Comparison of ENCODE assay signal across 8 mouse cellular contexts in the genomic region with DNA sequence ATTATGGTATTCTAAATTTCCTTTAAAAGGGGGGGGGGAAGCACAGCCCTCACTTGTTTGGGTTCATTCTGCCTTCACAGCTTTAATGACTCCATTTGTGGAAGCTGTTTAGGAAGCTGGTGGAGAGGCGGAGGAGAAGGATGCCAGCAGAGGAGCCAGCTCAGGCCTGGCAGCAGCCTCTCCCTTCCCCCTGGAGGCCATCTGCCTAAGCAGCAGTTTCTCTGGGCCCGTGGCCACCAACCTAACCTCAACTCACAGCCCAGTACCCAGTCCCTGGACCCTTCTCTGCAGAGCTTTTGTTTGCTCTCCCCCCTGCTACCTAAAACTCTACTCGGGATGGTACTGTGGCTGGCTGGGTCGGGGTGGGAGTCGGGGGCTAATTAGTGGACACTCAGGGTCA. TPM values are rescaled to one million over a fixed set of nuclear protein-coding genes. Genes with fewer than 3 reads are reported as not detected.
DNase-seq lines count a peak whose midpoint lies in the region; ATAC-seq and TF ChIP-seq lines count a peak whose summit lies in the region.

No protein-coding gene starts in this region.

- 14% methylated on average over 5 of the region's 5 CpGs for WGBS in forebrain, postnatal 0 days
- WGBS in limb, embryonic 11.5 days = 14% methylated on average over 5 of the region's 5 CpGs
- 33% methylated on average over 5 of the region's 5 CpGs for WGBS in stomach, embryonic 16.5 days

- H3K4me3 ChIP-seq in forebrain, postnatal 0 days (ENCODE audit: low read depth, low read length) = peak overlapping the region; percentile 45
- peak overlapping the region; percentile 30 for H3K4me3 ChIP-seq in limb, embryonic 11.5 days (ENCODE audit: low read depth, low read length)
- H3K4me3 ChIP-seq in stomach, embryonic 16.5 days (replicated peaks; ENCODE audit: low read length) = peak overlapping the region; percentile 43

- peak; percentile 35 to 61 for DNase-seq in kidney, postnatal 4 days
- DNase-seq in kidney, postnatal 25 days = no peak
- DNase-seq in cerebellum, adult 11 months = peak; percentile 78
- peak; percentile 68 for DNase-seq in forebrain, postnatal 0 days
- DNase-seq in limb, embryonic 11.5 days (ENCODE audit: low spot score) = peak; percentile 49
- no peak for DNase-seq in adrenal gland, postnatal 10 days
- no peak for DNase-seq in adrenal gland, adult 18-20 months (ENCODE audit: low spot score in 2 of 2)

- H3K4me1 ChIP-seq in forebrain, postnatal 0 days (ENCODE audit: insufficient read depth) = 0 out of 2 replicates have a peak, but pooled peaks cover 19% of the 10 kb centered on the region
- H3K4me1 ChIP-seq in limb, embryonic 11.5 days (ENCODE audit: control insufficient read depth, insufficient read depth, low read length) = peaks cover 77% of the 10 kb centered on the region
- H3K4me1 ChIP-seq in stomach, embryonic 16.5 days (ENCODE audit: control insufficient read depth, insufficient read depth, low read length) = peaks cover 32% of the 10 kb centered on the region

- peak; percentile 12; the same call in 1 of the 2 replicates for ATAC-seq in forebrain, postnatal 0 days
- ATAC-seq in limb, embryonic 11.5 days (ENCODE audit: insufficient number of reproducible peaks, low FRiP score, low TSS enrichment, low read depth) = no peak
- ATAC-seq in stomach, embryonic 16.5 days (ENCODE audit: insufficient read depth, low FRiP score) = no peak

- no peak overlapping the region for H3K27ac ChIP-seq in forebrain, postnatal 0 days (ENCODE audit: low read depth, low read length)
- H3K27ac ChIP-seq in limb, embryonic 11.5 days (replicated peaks; ENCODE audit: low read depth, low read length) = peak overlapping the region; percentile 57; the same call in 1 of the 2 replicates
- H3K27ac ChIP-seq in stomach, embryonic 16.5 days (ENCODE audit: low read length) = no peak overlapping the region

- TF ChIP-seq CTCF in forebrain, postnatal 0 days (IDR thresholded peaks at IDR 0.05; ENCODE audit: low read depth) = 0 out of 2 replicates have a peak, but pooled peaks have one; percentile 4

- H3K36me3 ChIP-seq in forebrain, postnatal 0 days (ENCODE audit: insufficient read depth) = no peaks in the 10 kb centered on the region
- no peaks in the 10 kb centered on the region for H3K36me3 ChIP-seq in limb, embryonic 11.5 days (ENCODE audit: control insufficient read depth, insufficient read depth, low read length)
- H3K36me3 ChIP-seq in stomach, embryonic 16.5 days (ENCODE audit: control insufficient read depth, insufficient read depth, low read length) = no peaks in the 10 kb centered on the region

- peak overlapping the region; percentile 92 for H3K4me2 ChIP-seq in forebrain, postnatal 0 days (ENCODE audit: low read depth)
- H3K4me2 ChIP-seq in limb, embryonic 11.5 days (ENCODE audit: low read depth, severe bottlenecking) = peak overlapping the region; percentile 82
- peak overlapping the region; percentile 73 for H3K4me2 ChIP-seq in stomach, embryonic 16.5 days (ENCODE audit: low read depth, low read length)

- no peaks in the 10 kb centered on the region for H3K9me3 ChIP-seq in forebrain, postnatal 0 days (ENCODE audit: low read length)
- no peaks in the 10 kb centered on the region for H3K9me3 ChIP-seq in limb, embryonic 11.5 days (ENCODE audit: control insufficient read depth, low read length)
- no peaks in the 10 kb centered on the region for H3K9me3 ChIP-seq in stomach, embryonic 16.5 days (replicated peaks; ENCODE audit: control insufficient read depth, low read length)

- H3K9ac ChIP-seq in forebrain, postnatal 0 days = peak overlapping the region; percentile 58
- peak overlapping the region; percentile 45; the same call in 1 of the 2 replicates for H3K9ac ChIP-seq in limb, embryonic 11.5 days (ENCODE audit: low read length)
- peak overlapping the region; percentile 67; the same call in 1 of the 2 replicates for H3K9ac ChIP-seq in stomach, embryonic 16.5 days (ENCODE audit: low read length)

- H3K27me3 ChIP-seq in forebrain, postnatal 0 days (ENCODE audit: insufficient read depth, low read length) = peaks cover 26% of the 10 kb centered on the region
- H3K27me3 ChIP-seq in limb, embryonic 11.5 days (ENCODE audit: control insufficient read depth, insufficient read depth, low read length) = no peaks in the 10 kb centered on the region; the same call in 1 of the 2 replicates
- H3K27me3 ChIP-seq in stomach, embryonic 16.5 days (ENCODE audit: control insufficient read depth, insufficient read depth, low read length) = peaks cover 36% of the 10 kb centered on the region

RNA-seq across cellular contexts. Expression of a gene that starts 4.1 kb away (rescaled TPM):
- total RNA-seq in forebrain, postnatal 0 days (2014; rRNA removed) = 8.5 and 15.9 TPM in 2 replicates
- 1.1 and 1.6 TPM in 2 replicates for polyA plus RNA-seq in forebrain, postnatal 0 days (2015; fragmentation: Nextera tagmentation; extraction: Ambion mirVana)
- polyA plus RNA-seq in limb, embryonic 11.5 days (2014; fragmentation: Nextera tagmentation; extraction: Ambion mirVana) = 10.2 and 10.6 TPM in 2 replicates
- 3.7 and 4.0 TPM in 2 replicates for polyA plus RNA-seq in stomach, embryonic 16.5 days (2015; fragmentation: Nextera tagmentation; extraction: Ambion mirVana)
- total RNA-seq in adrenal gland, postnatal 10 days (2021) = 10 to 100 TPM; 14.0 to 16.1 TPM
- total RNA-seq in adrenal gland, adult 18-20 months (2021) = 1 to 10 TPM; 4.1 to 6.7 TPM

Comparison
In these comparisons a context has a peak if more than half of its experiments do, and no peak if none do; other contexts are left out.
1. DNase-seq: peak in kidney, postnatal 4 days (2 of 2), cerebellum, adult 11 months (single experiment), forebrain, postnatal 0 days (single experiment) and limb, embryonic 11.5 days (single experiment); none in kidney, postnatal 25 days (0 of 2), adrenal gland, postnatal 10 days (single experiment) and adrenal gland, adult 18-20 months (0 of 2).
2. Peak in every context shown above with its lines, with median percentiles within 50 percentile points of each other: H3K4me2 ChIP-seq, H3K4me3 ChIP-seq and H3K9ac ChIP-seq.